ENCODE assay signal across 8 mouse cellular contexts in the genomic region with DNA sequence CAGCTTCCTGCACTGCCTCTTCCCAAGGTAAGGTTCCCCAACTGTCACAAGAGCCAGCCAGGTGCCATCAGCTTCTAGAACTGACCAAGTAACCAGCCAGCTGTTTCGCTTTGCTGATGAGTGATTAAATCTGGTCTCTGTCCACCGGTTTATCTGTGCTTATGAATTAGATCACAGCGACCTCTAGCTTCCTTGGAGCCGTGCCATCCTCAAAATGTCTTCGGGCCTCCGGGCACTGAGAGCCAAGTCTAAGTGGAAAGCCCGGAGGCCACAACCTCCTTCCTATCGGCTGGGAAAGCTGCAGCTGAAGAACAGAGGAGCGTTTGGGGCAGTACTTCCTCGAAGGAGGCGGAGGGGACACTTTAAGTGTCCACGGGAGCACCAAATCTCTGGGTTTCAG.
DNase-seq lines count a peak whose midpoint lies in the region; ATAC-seq and TF ChIP-seq lines count a peak whose summit lies in the region.

No protein-coding gene starts in this region.

- no peaks in the 10 kb centered on the region for H3K9me3 ChIP-seq in kidney, embryonic 14.5 days (ENCODE audit: control insufficient read depth, low read length)
- no peaks in the 10 kb centered on the region for H3K9me3 ChIP-seq in stomach, postnatal 0 days (ENCODE audit: control insufficient read depth, low read length)
- no peaks in the 10 kb centered on the region for H3K9me3 ChIP-seq in midbrain, embryonic 10.5 days (replicated peaks)

- DNase-seq in kidney, adult 11 months, result peak; percentile 43
- peak; percentile 65 for DNase-seq in gastrocnemius, postnatal 10 days
- peak; percentile 70 for DNase-seq in kidney, adult 2 months
- no peak for DNase-seq in stomach, postnatal 0 days (ENCODE audit: low spot score)
- no peak for DNase-seq in left cerebral cortex, postnatal 25 days (ENCODE audit: low spot score in 2 of 2)
- DNase-seq in midbrain, embryonic 10.5 days (ENCODE audit: low spot score), result no peak
- DNase-seq in c-Kit-positive CD71-positive TER-119-positive erythroid progenitor cells, embryonic 14.5 days (ENCODE audit: low spot score), result no peak

- intact Hi-C loops in left cerebral cortex, postnatal 25 days (cut with DNase I), result no loop called here

- H3K4me2 ChIP-seq in kidney, embryonic 14.5 days (replicated peaks; ENCODE audit: low read depth, low read length), result no peak overlapping the region
- no peak overlapping the region for H3K4me2 ChIP-seq in stomach, postnatal 0 days (replicated peaks; ENCODE audit: low read depth)

- ATAC-seq in kidney, embryonic 14.5 days (ENCODE audit: low FRiP score, low TSS enrichment), result no peak
- no peak for ATAC-seq in stomach, postnatal 0 days (ENCODE audit: low FRiP score, low TSS enrichment)

- 78% methylated on average over 12 of the region's 12 CpGs for WGBS in kidney, embryonic 14.5 days
- WGBS in kidney, adult 2 months, result 35% methylated on average over 12 of the region's 12 CpGs
- WGBS in stomach, postnatal 0 days, result 56% methylated on average over 12 of the region's 12 CpGs
- 92% methylated on average over 12 of the region's 12 CpGs for WGBS in midbrain, embryonic 10.5 days

- no peak for TF ChIP-seq POLR2A in kidney, adult 2 months (IDR thresholded peaks at IDR 0.05; ENCODE audit: low read depth, low read length)

- TF ChIP-seq CTCF in kidney, adult 2 months (conservative IDR thresholded peaks at IDR 0.05; ENCODE audit: insufficient read depth, insufficient read length, low read depth, low read length), result no peak
- peak; percentile 41 for TF ChIP-seq CTCF in stomach, postnatal 0 days (IDR thresholded peaks at IDR 0.05; ENCODE audit: low read depth)

- TF ChIP-seq EP300 in stomach, postnatal 0 days (optimal IDR thresholded peaks at IDR 0.05), result no peak

- H3K27me3 ChIP-seq in kidney, embryonic 14.5 days (ENCODE audit: control insufficient read depth, insufficient read depth, low read length), result no peaks in the 10 kb centered on the region
- H3K27me3 ChIP-seq in kidney, adult 2 months (replicated peaks; ENCODE audit: control insufficient read depth, insufficient read depth, low read length), result no peaks in the 10 kb centered on the region
- H3K27me3 ChIP-seq in stomach, postnatal 0 days (ENCODE audit: control insufficient read depth, insufficient read depth, low read length), result no peaks in the 10 kb centered on the region
- H3K27me3 ChIP-seq in midbrain, embryonic 10.5 days (ENCODE audit: low read depth, poor library complexity, severe bottlenecking), result no peaks in the 10 kb centered on the region

- H3K4me3 ChIP-seq in kidney, embryonic 14.5 days (ENCODE audit: low read length), result no peak overlapping the region
- no peak overlapping the region for H3K4me3 ChIP-seq in kidney, adult 2 months (ENCODE audit: insufficient read depth, low read depth, low read length)
- H3K4me3 ChIP-seq in stomach, postnatal 0 days (ENCODE audit: low read depth, low read length), result no peak overlapping the region
- H3K4me3 ChIP-seq in midbrain, embryonic 10.5 days, result no peak overlapping the region

- no peak overlapping the region for H3K9ac ChIP-seq in kidney, embryonic 14.5 days (ENCODE audit: low read depth, low read length)
- H3K9ac ChIP-seq in stomach, postnatal 0 days (ENCODE audit: low read length), result no peak overlapping the region

- no peaks in the 10 kb centered on the region for H3K36me3 ChIP-seq in kidney, embryonic 14.5 days (ENCODE audit: control insufficient read depth, insufficient read depth, low read length)
- H3K36me3 ChIP-seq in kidney, adult 2 months (ENCODE audit: control insufficient read depth, insufficient read depth, low read length), result no peaks in the 10 kb centered on the region
- H3K36me3 ChIP-seq in stomach, postnatal 0 days (ENCODE audit: control insufficient read depth, insufficient read depth, low read length), result no peaks in the 10 kb centered on the region
- H3K36me3 ChIP-seq in midbrain, embryonic 10.5 days, result peaks cover 18% of the 10 kb centered on the region

- H3K4me1 ChIP-seq in kidney, embryonic 14.5 days (ENCODE audit: control insufficient read depth, insufficient read depth, low read length), result peaks cover 18% of the 10 kb centered on the region
- H3K4me1 ChIP-seq in kidney, adult 2 months (ENCODE audit: control insufficient read depth, insufficient read depth, low read length), result peaks cover 18% of the 10 kb centered on the region
- no peaks in the 10 kb centered on the region for H3K4me1 ChIP-seq in stomach, postnatal 0 days (replicated peaks; ENCODE audit: control insufficient read depth, insufficient read depth)
- peaks cover 60% of the 10 kb centered on the region for H3K4me1 ChIP-seq in midbrain, embryonic 10.5 days

- no peak overlapping the region for H3K27ac ChIP-seq in kidney, embryonic 14.5 days (ENCODE audit: low read depth, low read length)
- peak overlapping the region; percentile 90 for H3K27ac ChIP-seq in kidney, adult 2 months (ENCODE audit: insufficient read depth, low read depth, low read length)
- H3K27ac ChIP-seq in stomach, postnatal 0 days (replicated peaks), result no peak overlapping the region
- H3K27ac ChIP-seq in midbrain, embryonic 10.5 days (replicated peaks), result no peak overlapping the region

Comparison
In these comparisons a context has a peak if more than half of its experiments do, and no peak if none do; other contexts are left out.
1. DNase-seq: peak in kidney, adult 11 months (single experiment), gastrocnemius, postnatal 10 days (single experiment) and kidney, adult 2 months (single experiment); none in stomach, postnatal 0 days (single experiment), left cerebral cortex, postnatal 25 days (0 of 2), midbrain, embryonic 10.5 days (single experiment) and c-Kit-positive CD71-positive TER-119-positive erythroid progenitor cells, embryonic 14.5 days (single experiment).